8 mouse cellular contexts compared by ENCODE assay signal in genomic region chr2:167777331-167778085, GRCm38 (mm10).
DNase-seq lines count a peak whose midpoint lies in the region; ATAC-seq and TF ChIP-seq lines count a peak whose summit lies in the region.

No protein-coding gene starts in this region.

- peak overlapping the region; percentile 63 for H3K4me3 ChIP-seq in intestine, embryonic 16.5 days (ENCODE audit: low read length)
- peak overlapping the region; percentile 57 for H3K4me3 ChIP-seq in liver, adult 2 months (ENCODE audit: insufficient read depth, low read depth, low read length)
- peak overlapping the region; percentile 37 for H3K4me3 ChIP-seq in midbrain, postnatal 0 days (ENCODE audit: low read depth, low read length)

- peak; percentile 49 for ATAC-seq in granulocyte monocyte progenitor cell, adult 5-6 weeks (replicated peaks; ENCODE audit: poor library complexity, severe bottlenecking)
- peak; percentile 65 for ATAC-seq in intestine, embryonic 16.5 days
- peak; percentile 64 for ATAC-seq in midbrain, postnatal 0 days (ENCODE audit: low FRiP score)

- TF ChIP-seq POLR2A in liver, adult 2 months (IDR thresholded peaks at IDR 0.05; ENCODE audit: extremely low read depth, insufficient read depth, low read length) = no peak

- H3K27me3 ChIP-seq in intestine, embryonic 16.5 days (replicated peaks; ENCODE audit: control insufficient read depth, insufficient read depth, low read length) = no peaks in the 10 kb centered on the region
- H3K27me3 ChIP-seq in liver, adult 2 months (ENCODE audit: control insufficient read depth, insufficient read depth, low read length) = no peaks in the 10 kb centered on the region
- no peaks in the 10 kb centered on the region for H3K27me3 ChIP-seq in midbrain, postnatal 0 days (ENCODE audit: insufficient read depth, low read length)

- no peaks in the 10 kb centered on the region for H3K9me3 ChIP-seq in intestine, embryonic 16.5 days (ENCODE audit: control insufficient read depth, low read length)
- no peaks in the 10 kb centered on the region for H3K9me3 ChIP-seq in midbrain, postnatal 0 days (ENCODE audit: low read length)

- H3K9ac ChIP-seq in intestine, embryonic 16.5 days (ENCODE audit: low read depth, low read length) = peak overlapping the region; percentile 88
- peak overlapping the region; percentile 75 for H3K9ac ChIP-seq in liver, adult 2 months (ENCODE audit: low read depth, low read length)
- H3K9ac ChIP-seq in midbrain, postnatal 0 days (replicated peaks; ENCODE audit: low read length, poor library complexity, severe bottlenecking) = peak overlapping the region; percentile 37

- peak overlapping the region; percentile 98 for H3K27ac ChIP-seq in intestine, embryonic 16.5 days (ENCODE audit: low read length)
- H3K27ac ChIP-seq in liver, adult 2 months (replicated peaks; ENCODE audit: insufficient read depth, low read depth, low read length) = peak overlapping the region; percentile 83
- peak overlapping the region; percentile 38; the same call in 1 of the 2 replicates for H3K27ac ChIP-seq in midbrain, postnatal 0 days (ENCODE audit: low read depth, low read length)

- peak; percentile 10 for DNase-seq in cerebellum, adult 9-11 months
- DNase-seq in cerebellum, adult 8-10 months = no peak
- DNase-seq in embryo, embryonic 10 days (ENCODE audit: low spot score) = peak; percentile 75
- DNase-seq in liver, adult 2 months (ENCODE audit: extremely low read depth, low read depth, low spot score) = peak; percentile 85
- peak; percentile 53 for DNase-seq in midbrain, postnatal 0 days (ENCODE audit: low spot score)
- peak; percentile 70 to 76 for DNase-seq in spleen, postnatal 36 days (ENCODE audit: low spot score in 2 of 2)

- H3K4me2 ChIP-seq in intestine, embryonic 16.5 days (ENCODE audit: low read depth, low read length) = peak overlapping the region; percentile 90
- H3K4me2 ChIP-seq in midbrain, postnatal 0 days (ENCODE audit: low read depth, low read length, poor library complexity, severe bottlenecking) = peak overlapping the region; percentile 83

- H3K79me2 ChIP-seq in liver, adult 2 months (ENCODE audit: control insufficient read depth, insufficient read depth, low read length) = no peaks in the 10 kb centered on the region

- H3K4me1 ChIP-seq in intestine, embryonic 16.5 days (ENCODE audit: control insufficient read depth, insufficient read depth, low read length) = peaks cover 53% of the 10 kb centered on the region
- peaks cover 38% of the 10 kb centered on the region for H3K4me1 ChIP-seq in liver, adult 2 months (ENCODE audit: control insufficient read depth, insufficient read depth, low read length)
- H3K4me1 ChIP-seq in midbrain, postnatal 0 days (ENCODE audit: insufficient read depth, low read length) = 0 out of 2 replicates have a peak, but pooled peaks cover 2% of the 10 kb centered on the region

- H3K36me3 ChIP-seq in intestine, embryonic 16.5 days (ENCODE audit: control insufficient read depth, insufficient read depth, low read length) = no peaks in the 10 kb centered on the region
- H3K36me3 ChIP-seq in liver, adult 2 months (ENCODE audit: control insufficient read depth, insufficient read depth, low read length) = no peaks in the 10 kb centered on the region
- no peaks in the 10 kb centered on the region for H3K36me3 ChIP-seq in midbrain, postnatal 0 days (ENCODE audit: insufficient read depth, low read length)

- TF ChIP-seq CTCF in liver, adult 2 months (IDR thresholded peaks at IDR 0.05; ENCODE audit: low read depth, low read length) = no peak
- no peak for TF ChIP-seq CTCF in midbrain, postnatal 0 days (IDR thresholded peaks at IDR 0.05)

- under 1% methylated on average over 33 of the region's 33 CpGs for WGBS in intestine, embryonic 16.5 days
- under 1% methylated on average over 33 of the region's 33 CpGs for WGBS in liver, adult 2 months
- WGBS in midbrain, postnatal 0 days = 3% methylated on average over 33 of the region's 33 CpGs

Comparison
In these comparisons a context has a peak if more than half of its experiments do, and no peak if none do; other contexts are left out.
1. H3K27ac ChIP-seq: peak in every context shown above with its lines; median percentile 98 in intestine, embryonic 16.5 days; 83 in liver, adult 2 months; 38 in midbrain, postnatal 0 days.
2. H3K9ac ChIP-seq: peak in every context shown above with its lines; median percentile 88 in intestine, embryonic 16.5 days; 75 in liver, adult 2 months; 37 in midbrain, postnatal 0 days.